Mouse (Mus musculus): Measurements from ENCODE around the gene Znhit3. TPM values are rescaled to one million over a fixed set of nuclear protein-coding genes. Genes with fewer than 3 reads are reported as not detected.

Gene Znhit3
- polyA plus RNA-seq, 1 experiment from 2014 or later = 60.0 TPM

GRCm38 (mm10) chr11:84919276-84919675 is 3.1 kb upstream of the Znhit3 start:
- Histone ChIP-seq H3K4me1 (peaks cover 12% of the 10 kb centered on the region), H3K36me3 (no peaks in the 10 kb centered on the region), H3K4me2 (no peak overlapping the region), H3K4me3 (replicated peaks) (no peak overlapping the region), H3K27me3 (no peaks in the 10 kb centered on the region), H3K27ac (no peak overlapping the region), H3K9me3 (replicated peaks) (no peaks in the 10 kb centered on the region), H3K9ac (no peak overlapping the region)
- no peak for ATAC-seq (replicated peaks; ENCODE audit: low FRiP score)
- 37% methylated on average over 3 of the region's 3 CpGs for WGBS

GRCm38 (mm10) chr11:84918425-84918824 is 2.3 kb upstream of the Znhit3 start:
- Histone ChIP-seq H3K27ac (no peak overlapping the region), H3K9ac (no peak overlapping the region), H3K4me3 (replicated peaks) (peak overlapping the region; percentile 11; the same call in 1 of the 2 replicates), H3K36me3 (peaks cover 8% of the 10 kb centered on the region), H3K4me2 (peak overlapping the region; percentile 45), H3K27me3 (no peaks in the 10 kb centered on the region), H3K9me3 (replicated peaks) (no peaks in the 10 kb centered on the region), H3K4me1 (peaks cover 12% of the 10 kb centered on the region)
- WGBS = 5% methylated on average over 16 of the region's 16 CpGs
- 0 out of 2 replicates have a peak, but pooled peaks have one; percentile 47 for ATAC-seq (replicated peaks; ENCODE audit: low FRiP score)

- peaks cover 12% of the 10 kb centered on the region for H3K4me1 ChIP-seq
- 63% methylated on average over 7 of the region's 7 CpGs for WGBS
- H3K4me3 ChIP-seq (replicated peaks) = peak overlapping the region; percentile 74
- H3K9me3 ChIP-seq (replicated peaks) = no peaks in the 10 kb centered on the region
- no peak overlapping the region for H3K9ac ChIP-seq
- peaks cover 23% of the 10 kb centered on the region for H3K36me3 ChIP-seq
- no peak for ATAC-seq (replicated peaks; ENCODE audit: low FRiP score)
- no peaks in the 10 kb centered on the region for H3K27me3 ChIP-seq
- no peak overlapping the region for H3K27ac ChIP-seq
- peak overlapping the region; percentile 65 for H3K4me2 ChIP-seq
Observed at GRCm38 (mm10) chr11:84916703-84917300, 636 bp upstream of the Znhit3 start.

GRCm38 (mm10) chr11:84914673-84915072 is 1.5 kb downstream of the Znhit3 start:
- no peak overlapping the region for H3K4me2 ChIP-seq

GRCm38 (mm10) chr11:84910411-84910810 is 5.8 kb downstream of the Znhit3 start:
- 74% methylated on average over 4 of the region's 4 CpGs for WGBS
- no peak overlapping the region for H3K4me3 ChIP-seq (replicated peaks)
- peaks cover 86% of the 10 kb centered on the region for H3K36me3 ChIP-seq
- no peak overlapping the region for H3K4me2 ChIP-seq
- peaks cover 7% of the 10 kb centered on the region for H3K4me1 ChIP-seq
- ATAC-seq (replicated peaks; ENCODE audit: low FRiP score) = no peak
- H3K27ac ChIP-seq = no peak overlapping the region
- H3K27me3 ChIP-seq = no peaks in the 10 kb centered on the region
- H3K9ac ChIP-seq = no peak overlapping the region
- no peaks in the 10 kb centered on the region for H3K9me3 ChIP-seq (replicated peaks)

More at GRCm38 (mm10) chr11:84914673-84915072, 1.5 kb downstream of the Znhit3 start:
- H3K4me3 ChIP-seq (replicated peaks) = peak overlapping the region; percentile 74; the same call in 1 of the 2 replicates
- H3K4me1 ChIP-seq = peaks cover 12% of the 10 kb centered on the region
- ATAC-seq (replicated peaks; ENCODE audit: low FRiP score) = no peak
- 89% methylated on average over 5 of the region's 5 CpGs for WGBS
- no peak overlapping the region for H3K27ac ChIP-seq
- no peak overlapping the region for H3K9ac ChIP-seq
- H3K27me3 ChIP-seq = no peaks in the 10 kb centered on the region
- no peaks in the 10 kb centered on the region for H3K9me3 ChIP-seq (replicated peaks)
- peaks cover 43% of the 10 kb centered on the region for H3K36me3 ChIP-seq

GRCm38 (mm10) chr11:84908480-84908879 is 7.7 kb downstream of the Znhit3 start:
- Histone ChIP-seq H3K36me3 (peaks cover 98% of the 10 kb centered on the region), H3K4me1 (no peaks in the 10 kb centered on the region), H3K27ac (no peak overlapping the region), H3K9ac (no peak overlapping the region), H3K4me2 (no peak overlapping the region), H3K27me3 (no peaks in the 10 kb centered on the region), H3K4me3 (replicated peaks) (no peak overlapping the region), H3K9me3 (replicated peaks) (no peaks in the 10 kb centered on the region)
- no peak for ATAC-seq (replicated peaks; ENCODE audit: low FRiP score)
- WGBS = 92% methylated on average over 6 of the region's 6 CpGs

GRCm38 (mm10) chr11:84907081-84907480 is 9.1 kb downstream of the Znhit3 start:
- no peaks in the 10 kb centered on the region for H3K9me3 ChIP-seq (replicated peaks)
- H3K36me3 ChIP-seq = peaks cover 99% of the 10 kb centered on the region
- H3K4me2 ChIP-seq = no peak overlapping the region
- no peaks in the 10 kb centered on the region for H3K4me1 ChIP-seq
- no peak overlapping the region for H3K27ac ChIP-seq
- no peak overlapping the region for H3K4me3 ChIP-seq (replicated peaks)
- no peaks in the 10 kb centered on the region for H3K27me3 ChIP-seq
- ATAC-seq (replicated peaks; ENCODE audit: low FRiP score) = no peak
- H3K9ac ChIP-seq = no peak overlapping the region
- WGBS = 71% methylated on average over 3 of the region's 3 CpGs

- Histone ChIP-seq H3K9me3 (replicated peaks) (no peaks in the 10 kb centered on the region), H3K4me3 (replicated peaks) (no peak overlapping the region), H3K36me3 (peaks cover 100% of the 10 kb centered on the region), H3K27ac (no peak overlapping the region), H3K4me2 (no peak overlapping the region), H3K27me3 (no peaks in the 10 kb centered on the region), H3K4me1 (no peaks in the 10 kb centered on the region), H3K9ac (no peak overlapping the region)
- no peak for ATAC-seq (replicated peaks; ENCODE audit: low FRiP score)
- WGBS = 85% methylated on average over 9 of the region's 9 CpGs
Observed at GRCm38 (mm10) chr11:84904597-84905144, 11.5 kb downstream of the Znhit3 start.

GRCm38 (mm10) chr11:84893113-84893512 is 23.1 kb downstream of the Znhit3 start:
- no peak for ATAC-seq (replicated peaks; ENCODE audit: low FRiP score)
- Histone ChIP-seq H3K9ac (no peak overlapping the region), H3K9me3 (replicated peaks) (no peaks in the 10 kb centered on the region), H3K4me3 (replicated peaks) (no peak overlapping the region), H3K4me2 (no peak overlapping the region), H3K36me3 (peaks cover 90% of the 10 kb centered on the region), H3K27me3 (no peaks in the 10 kb centered on the region), H3K27ac (no peak overlapping the region), H3K4me1 (no peaks in the 10 kb centered on the region)
- 91% methylated on average over 15 of the region's 15 CpGs for WGBS

- H3K4me2 ChIP-seq = no peak overlapping the region
- no peaks in the 10 kb centered on the region for H3K9me3 ChIP-seq (replicated peaks)
- no peak overlapping the region for H3K9ac ChIP-seq
- H3K4me1 ChIP-seq = no peaks in the 10 kb centered on the region
- no peak for ATAC-seq (replicated peaks; ENCODE audit: low FRiP score)
- peaks cover 89% of the 10 kb centered on the region for H3K36me3 ChIP-seq
- H3K27ac ChIP-seq = no peak overlapping the region
- WGBS = 90% methylated on average over 7 of the region's 7 CpGs
- H3K27me3 ChIP-seq = no peaks in the 10 kb centered on the region
- H3K4me3 ChIP-seq (replicated peaks) = no peak overlapping the region
Observed at GRCm38 (mm10) chr11:84891705-84892104, 24.5 kb downstream of the Znhit3 start.

- ATAC-seq (replicated peaks; ENCODE audit: low FRiP score) = no peak
- Histone ChIP-seq H3K27ac (no peak overlapping the region), H3K4me3 (replicated peaks) (no peak overlapping the region), H3K36me3 (peaks cover 88% of the 10 kb centered on the region), H3K9me3 (replicated peaks) (no peaks in the 10 kb centered on the region), H3K4me2 (no peak overlapping the region), H3K9ac (no peak overlapping the region), H3K4me1 (no peaks in the 10 kb centered on the region), H3K27me3 (no peaks in the 10 kb centered on the region)
- 91% methylated on average over 2 of the region's 2 CpGs for WGBS
Observed at GRCm38 (mm10) chr11:84889492-84889891, 26.7 kb downstream of the Znhit3 start.

GRCm38 (mm10) chr11:84888025-84888424 is 28.1 kb downstream of the Znhit3 start:
- Histone ChIP-seq H3K9ac (no peak overlapping the region), H3K4me1 (no peaks in the 10 kb centered on the region), H3K36me3 (peaks cover 93% of the 10 kb centered on the region), H3K4me2 (no peak overlapping the region), H3K4me3 (replicated peaks) (no peak overlapping the region), H3K9me3 (replicated peaks) (no peaks in the 10 kb centered on the region), H3K27ac (no peak overlapping the region), H3K27me3 (no peaks in the 10 kb centered on the region)
- WGBS = 95% methylated on average over 8 of the region's 8 CpGs
- ATAC-seq (replicated peaks; ENCODE audit: low FRiP score) = no peak

Measured in kidney, embryonic 15.5 days (tissue).